Mouse (Mus musculus) retina, postnatal 7 days (tissue): ENCODE measurements around the gene Fcnb.

Experiments
- DNase-seq: peaks from one replicate; pipeline ENCODE4 v3.0.0-alpha.2; 2012; ENCODE audit warnings: low read depth, low spot score

Gene Fcnb

DNA sequence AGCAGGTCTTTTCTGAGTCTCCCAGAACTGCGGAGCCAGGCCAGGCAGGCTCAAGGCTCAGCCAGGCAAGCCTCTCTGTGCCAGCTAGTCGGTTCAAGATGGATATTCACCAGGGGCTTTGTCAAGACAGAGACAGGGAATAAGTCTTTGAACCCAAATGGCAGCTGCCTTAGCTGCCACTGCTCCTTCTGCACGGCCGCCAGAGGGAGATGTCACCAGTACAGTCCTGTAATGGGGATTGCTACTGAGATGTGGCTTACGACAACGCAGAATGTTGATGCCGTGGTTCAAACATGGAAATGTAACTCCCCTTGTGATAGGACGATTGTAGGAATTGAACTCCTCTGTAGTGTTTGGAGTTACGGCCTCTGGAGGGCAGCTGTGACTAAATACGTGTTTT is 1.4 kb upstream of the Fcnb start:
- no peak for DNase-seq

DNA sequence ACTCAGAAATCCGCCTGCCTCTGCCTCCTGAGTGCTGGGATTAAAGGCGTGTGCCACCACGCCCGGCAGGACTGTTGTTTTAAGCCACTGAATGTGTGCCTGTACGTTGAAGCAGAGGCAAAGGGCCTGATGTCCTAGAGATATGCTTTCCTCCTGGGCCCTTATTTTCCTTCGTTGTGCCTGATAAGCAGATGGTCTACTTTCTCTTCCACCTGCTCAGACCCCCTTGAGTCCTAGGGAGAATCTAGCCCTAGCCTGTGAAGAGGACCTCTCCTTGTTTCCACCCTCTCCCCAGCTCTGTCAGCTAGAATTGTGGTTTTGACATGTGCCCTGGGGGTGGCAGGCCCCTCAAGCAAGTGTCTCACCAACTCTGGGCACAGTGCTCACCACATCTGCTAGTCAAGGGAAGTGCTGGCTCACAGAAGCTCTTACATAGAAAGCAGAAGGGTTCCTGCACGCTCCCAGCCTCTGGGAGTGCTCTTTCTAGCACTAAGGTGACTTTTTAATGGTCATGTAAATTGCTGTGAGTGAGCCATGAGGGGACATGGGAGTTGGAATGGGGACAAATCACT is 9.0 kb downstream of the Fcnb start:
- DNase-seq: no peak

DNA sequence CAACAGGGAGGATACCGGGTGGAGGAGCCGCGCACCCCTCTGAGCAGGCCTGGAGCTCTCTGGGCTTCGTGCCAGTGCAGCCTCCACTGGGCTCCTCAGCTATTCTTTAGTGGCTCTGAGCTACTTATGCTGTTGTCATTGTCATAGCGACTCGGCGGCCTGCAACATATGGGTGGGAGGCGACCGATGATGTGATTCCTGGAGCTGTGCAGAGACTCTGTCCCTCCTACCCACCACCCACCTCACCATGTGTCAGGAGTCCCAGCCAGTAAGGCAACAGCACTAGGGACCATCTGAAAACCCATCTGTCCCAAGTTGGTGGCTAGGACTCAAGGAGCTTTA is 16.2 kb downstream of the Fcnb start:
- DNase-seq: peak; percentile 43

DNA sequence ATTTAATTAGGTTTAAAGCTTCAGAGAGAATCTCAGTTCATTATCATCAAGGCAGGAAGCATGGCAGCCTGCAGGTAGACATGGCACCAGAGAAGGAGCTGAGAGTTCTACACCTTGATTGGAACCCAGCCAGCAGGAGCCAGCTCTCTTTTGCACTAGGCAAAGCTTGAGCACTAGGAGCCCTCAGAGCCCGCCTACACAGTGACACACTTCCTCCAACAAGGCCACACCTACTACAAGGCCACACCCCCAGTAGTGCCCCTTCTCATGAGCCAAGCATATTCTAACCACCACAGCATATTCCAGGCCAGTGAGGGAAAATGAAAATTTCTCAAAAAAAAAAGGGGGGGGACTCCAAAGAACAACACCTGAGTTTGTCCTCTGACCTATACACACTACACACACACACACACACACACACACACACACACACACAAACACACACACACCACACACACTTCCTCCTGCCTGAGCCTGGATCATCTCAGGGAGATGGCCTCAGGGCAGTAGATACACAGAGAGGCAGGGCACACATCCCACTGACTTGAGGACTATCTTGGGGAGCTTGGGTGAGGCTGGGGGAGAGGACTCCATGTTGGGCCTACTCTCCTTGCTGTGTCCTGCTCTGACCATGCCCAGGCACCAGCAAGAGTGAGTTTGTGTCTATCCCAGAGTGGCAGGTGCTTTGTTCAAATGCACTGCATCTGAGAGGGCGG is 16.7 kb downstream of the Fcnb start:
- DNase-seq: no peak

DNA sequence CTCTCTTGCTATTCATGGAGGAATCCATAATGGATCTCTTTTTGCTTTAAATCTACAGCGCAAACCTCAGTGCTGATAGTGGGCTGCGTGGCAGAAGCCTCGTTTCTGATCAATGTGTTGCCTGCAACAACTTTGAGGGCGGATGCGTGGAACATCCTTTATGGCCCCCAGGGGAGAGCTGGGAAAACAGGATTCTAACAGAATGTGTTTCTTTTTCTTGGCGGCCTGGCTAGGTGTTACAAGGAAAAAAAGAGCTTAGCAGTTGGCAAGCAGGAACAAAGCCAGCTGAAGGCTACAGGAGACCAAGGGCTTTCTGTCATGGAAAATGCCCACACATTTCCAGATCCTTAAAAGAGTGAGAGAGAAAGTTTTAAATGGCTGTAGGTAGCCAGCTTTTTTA is 17.5 kb downstream of the Fcnb start:
- no peak for DNase-seq

DNA sequence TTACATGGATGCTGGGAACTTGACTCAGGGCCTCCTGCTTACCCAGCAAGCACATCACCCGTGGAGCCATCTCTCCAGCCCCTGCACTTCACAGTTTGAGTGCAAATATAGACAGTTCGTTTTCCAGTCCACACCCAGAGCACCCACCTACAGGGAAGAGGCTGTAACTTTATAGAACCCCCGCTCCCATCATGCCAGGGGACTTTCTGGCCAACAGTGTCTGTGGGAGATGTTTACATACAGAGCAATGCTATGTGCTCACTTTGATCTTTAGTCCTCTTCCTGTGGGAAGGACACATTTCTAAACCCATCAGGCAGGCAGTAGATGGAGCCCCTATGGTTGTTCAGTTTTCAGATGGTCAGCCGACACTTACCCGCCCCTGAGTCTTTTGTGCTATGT is 18.0 kb downstream of the Fcnb start:
- DNase-seq: no peak

DNA sequence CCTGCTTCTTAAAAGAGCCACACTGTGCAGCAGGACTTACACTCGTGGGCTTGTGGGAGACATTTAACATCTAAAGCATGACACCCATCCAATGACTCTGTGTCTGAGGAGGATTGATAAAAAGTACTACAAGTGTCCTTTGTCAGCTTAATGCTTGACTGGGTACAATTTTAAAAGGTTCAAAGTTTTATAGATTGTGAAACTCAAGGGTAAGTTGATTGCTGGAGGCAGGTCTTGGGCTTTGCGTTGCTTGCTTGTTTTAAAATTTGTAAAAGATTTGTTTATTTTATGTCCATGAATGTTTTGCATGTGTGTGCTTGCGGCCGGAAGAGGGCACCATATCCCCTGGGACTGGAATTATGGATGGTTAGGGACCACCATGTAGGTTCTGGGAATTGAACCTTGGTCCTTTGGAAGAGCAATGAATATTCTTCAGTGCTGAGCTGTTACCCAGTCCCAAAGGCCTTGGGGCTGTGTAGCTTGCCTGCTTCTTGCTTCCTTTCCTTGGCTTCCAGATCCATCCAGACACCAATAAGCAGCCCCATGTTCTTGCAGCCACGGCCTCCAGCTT is 19.5 kb downstream of the Fcnb start:
- DNase-seq: no peak

DNA sequence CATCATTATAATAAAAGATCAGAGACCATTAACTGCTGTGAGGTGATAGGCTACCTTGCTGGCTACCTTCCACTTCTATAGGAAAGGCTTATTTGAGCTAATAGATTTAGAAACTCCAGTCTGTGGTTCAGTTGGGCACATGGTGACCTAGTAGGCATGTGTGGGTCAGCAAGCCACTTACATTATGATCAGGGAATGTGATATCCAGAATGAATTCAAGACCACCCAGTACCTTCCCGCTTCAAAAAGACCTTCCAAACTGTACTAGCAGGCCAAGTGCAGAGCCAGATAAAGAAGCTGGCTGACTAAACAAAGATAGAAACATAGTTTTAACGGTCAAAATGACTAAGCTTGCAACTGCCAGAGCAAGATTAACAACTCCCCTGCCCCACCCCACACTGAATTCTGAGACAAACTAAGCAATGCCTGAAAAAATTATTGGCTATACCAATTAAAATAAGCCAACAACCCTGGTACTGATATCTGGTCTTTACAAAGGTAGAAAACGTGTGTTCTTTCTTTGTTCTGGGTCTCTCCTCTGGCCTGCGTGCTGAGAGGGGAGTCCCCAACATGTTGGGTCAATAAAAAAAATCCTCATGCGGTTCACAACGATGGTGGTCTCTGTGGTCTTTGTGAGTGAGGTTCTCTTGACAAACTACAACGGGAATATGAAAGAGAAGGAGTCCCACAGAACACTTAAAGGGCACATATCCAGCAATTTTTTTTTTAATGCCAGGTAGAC is 20.2 kb downstream of the Fcnb start:
- no peak for DNase-seq

DNA sequence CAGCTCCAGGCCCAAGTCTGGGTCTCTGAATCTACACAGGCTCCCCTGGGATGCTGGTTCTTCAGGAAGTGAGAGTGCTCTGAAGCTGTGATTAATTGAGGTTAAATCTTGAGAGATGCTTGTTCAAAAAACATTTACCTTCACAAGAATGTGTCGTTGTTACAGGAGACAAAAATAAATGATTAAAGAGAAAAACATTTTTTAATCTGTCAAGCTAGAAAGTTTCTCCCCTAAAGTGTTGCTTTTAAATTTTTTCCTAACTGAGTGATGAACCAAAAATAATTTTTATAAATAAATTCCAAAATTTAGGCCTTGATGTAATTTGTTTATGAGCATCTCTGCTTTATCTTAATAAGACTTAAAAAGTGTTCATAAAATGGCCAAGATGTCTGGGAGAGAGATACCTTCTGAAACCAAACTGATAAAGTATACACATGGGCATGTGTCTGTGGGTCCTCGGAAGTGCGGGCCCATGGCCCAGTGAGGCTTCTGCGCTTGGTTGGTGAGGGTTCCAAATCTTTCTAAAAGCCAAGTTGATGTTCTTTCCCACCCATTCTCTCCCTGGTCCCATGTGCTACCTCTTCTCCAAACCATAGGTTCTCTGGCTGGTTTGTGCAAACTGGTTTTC is 20.9 kb downstream of the Fcnb start:
- no peak for DNase-seq

DNA sequence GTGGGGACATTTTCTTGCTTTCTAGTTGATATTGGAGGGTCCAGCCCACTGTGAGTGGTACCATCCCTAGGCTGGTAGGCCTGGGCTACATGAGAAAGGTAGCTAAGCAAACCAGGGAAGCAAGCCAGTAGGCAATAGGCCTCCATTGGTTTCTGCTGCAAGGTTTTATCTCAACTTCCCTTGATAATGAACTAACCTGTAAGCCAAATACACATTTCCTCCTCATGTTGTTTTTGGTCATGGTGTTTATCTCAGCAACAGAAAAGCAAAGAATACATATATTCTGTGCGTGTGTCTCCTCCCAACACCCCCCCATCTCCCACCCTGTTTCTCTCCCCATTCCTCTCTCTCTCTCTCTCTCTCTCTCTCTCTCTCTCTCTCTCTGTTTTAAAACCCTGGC is 24.8 kb downstream of the Fcnb start:
- no peak for DNase-seq

DNA sequence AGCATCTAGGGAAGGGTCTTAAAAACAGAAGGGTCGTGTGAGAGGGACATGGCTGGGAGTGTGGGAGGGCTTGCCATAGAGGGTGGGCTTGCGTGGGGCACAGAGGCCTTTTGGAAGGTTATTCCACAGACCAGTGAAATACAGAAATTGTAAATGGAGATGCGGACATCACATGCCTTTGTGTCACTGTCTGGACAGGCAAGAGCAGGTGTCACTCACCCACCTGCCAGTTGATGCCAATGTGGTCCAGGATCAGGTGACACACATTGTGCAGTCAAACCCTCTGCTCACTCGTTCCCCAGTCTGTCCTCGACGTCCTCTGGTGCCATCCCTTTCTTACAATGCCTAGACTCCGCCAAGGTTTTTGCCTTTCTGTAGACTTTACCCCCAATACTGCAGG is 37.6 kb downstream of the Fcnb start:
- no peak for DNase-seq

DNA sequence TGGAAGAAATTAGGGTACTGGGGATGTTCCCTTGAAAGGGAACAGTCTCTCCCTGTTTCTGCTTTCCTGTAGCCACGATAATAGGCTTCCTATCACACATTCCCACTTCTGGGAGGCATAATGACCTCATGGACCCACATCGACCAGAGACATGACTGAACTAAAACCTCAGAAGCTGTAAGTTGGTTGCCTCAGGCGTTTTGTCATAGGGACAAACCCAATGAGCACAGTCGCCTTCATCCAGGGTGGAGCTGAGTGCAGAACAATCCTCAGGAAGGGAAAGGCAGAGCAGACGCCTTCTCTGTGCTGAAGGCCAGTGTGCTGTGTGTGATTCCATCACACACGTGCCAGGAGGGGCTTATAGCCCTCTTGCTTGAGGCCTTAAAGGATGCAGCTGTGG is 38.4 kb downstream of the Fcnb start:
- no peak for DNase-seq

DNA sequence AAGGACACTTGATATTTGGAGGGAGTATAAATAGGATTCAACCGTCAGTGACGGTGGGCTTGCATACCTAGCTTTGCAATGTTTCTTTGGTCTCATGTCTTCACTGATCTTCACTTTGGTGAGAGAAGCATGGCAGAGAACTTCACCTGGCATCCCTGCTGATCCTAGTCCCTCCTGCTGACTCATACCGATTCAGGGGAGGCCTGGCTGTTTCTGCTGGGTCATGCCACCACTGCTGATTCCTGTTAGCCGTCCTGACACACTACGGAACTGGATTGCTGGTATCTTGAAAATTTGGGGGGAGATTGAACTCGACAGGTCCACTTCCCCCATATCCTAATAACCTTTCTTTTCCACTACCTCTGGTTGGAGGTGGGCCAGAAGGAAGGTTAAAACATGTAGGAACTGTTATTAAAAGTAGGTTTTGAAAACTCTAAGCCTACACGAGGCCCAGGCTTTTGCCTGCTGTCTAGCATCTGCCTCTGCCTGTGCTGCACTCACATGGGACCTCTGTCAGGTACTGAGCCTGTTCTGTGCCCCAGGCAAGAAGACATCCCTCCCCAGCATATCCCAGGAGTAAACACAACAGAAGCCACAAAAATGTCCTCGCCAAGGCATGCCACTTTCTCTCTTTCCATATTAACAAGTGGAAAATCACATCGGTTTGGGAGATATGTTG is 39.6 kb downstream of the Fcnb start:
- DNase-seq: no peak

DNA sequence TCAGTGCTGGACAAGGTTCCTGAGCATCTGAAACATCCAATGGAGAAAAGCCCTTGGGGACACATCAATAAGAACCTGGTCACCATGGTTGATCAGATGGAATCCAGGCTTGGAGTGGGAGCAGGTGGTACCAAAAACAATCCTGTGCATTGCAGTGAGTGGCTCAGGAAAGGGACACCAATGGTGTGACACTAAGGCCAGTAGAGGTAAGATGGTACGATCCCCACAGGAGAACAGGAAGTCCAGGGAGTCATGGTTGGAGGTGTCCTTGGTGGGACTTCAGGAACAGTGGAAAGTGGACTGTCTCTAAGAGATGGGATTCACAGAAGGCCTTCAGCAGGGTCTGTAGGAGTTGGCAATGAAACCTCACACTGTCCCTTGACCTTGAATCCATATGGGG is 44.2 kb downstream of the Fcnb start:
- no peak for DNase-seq

DNA sequence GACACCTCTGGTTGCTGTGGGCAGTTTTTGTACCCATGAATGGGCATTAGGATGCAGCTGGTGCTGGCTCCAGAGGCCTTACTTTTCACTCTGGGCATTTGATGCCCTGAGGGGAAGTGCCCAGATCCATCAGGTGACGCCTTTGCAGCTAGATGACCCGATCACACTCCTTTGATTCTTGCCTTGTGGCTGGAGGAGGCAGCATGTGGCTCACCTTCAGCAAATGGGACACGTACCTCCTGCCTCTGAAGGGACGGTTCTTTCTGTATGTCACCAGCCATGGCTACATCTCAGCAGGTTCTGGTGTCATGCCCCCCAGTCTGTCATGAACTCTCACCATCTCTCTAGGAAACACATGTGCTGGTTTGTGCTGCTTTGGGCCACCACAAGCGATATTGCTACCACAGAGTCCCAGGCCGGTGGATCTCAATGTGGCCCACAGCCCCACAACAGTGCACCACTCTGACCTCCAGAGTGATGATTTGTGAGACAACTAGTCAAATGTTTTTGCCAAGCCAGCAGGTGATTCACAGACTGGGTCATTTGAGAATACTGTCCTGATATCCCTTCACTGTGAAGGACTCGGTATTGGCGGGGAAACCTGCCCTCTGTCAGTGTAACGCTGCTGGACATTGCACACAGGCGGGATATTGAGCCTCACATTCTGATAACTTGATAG is 44.9 kb downstream of the Fcnb start:
- DNase-seq: no peak

DNA sequence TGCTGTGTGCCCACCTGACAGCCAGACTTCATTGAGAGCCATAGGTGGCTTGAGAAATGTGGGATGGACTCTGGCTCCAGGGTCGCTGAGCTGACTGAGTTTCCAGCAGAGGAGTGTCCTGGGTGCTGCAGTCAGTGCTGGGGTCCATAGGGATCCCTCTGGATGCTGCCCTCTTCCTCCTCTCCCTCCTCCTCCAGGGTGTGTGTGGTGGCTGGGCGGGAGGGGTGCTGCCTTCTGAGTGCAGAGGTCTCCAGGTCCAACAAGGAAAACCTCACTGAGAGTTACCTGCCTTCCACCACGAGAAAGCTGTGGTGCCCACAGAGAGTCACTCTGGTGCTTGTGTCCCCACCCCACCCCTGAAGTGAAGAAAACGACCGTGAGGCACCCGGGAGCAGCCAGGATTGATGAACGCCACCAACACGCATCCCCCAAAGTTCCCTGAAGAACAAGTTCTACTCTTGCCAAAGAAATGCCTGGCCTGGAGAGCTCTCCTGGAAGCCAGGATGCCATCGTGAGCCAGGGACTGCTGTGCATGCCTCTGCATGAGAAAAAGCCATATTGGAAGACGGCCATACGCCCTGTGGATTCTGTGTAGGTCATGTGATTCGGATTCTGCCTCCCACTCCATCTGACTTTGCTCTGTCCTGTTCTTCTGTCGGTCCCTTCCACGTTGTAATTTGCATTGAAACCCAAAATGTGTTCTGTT is 46.1 kb downstream of the Fcnb start:
- no peak for DNase-seq

DNA sequence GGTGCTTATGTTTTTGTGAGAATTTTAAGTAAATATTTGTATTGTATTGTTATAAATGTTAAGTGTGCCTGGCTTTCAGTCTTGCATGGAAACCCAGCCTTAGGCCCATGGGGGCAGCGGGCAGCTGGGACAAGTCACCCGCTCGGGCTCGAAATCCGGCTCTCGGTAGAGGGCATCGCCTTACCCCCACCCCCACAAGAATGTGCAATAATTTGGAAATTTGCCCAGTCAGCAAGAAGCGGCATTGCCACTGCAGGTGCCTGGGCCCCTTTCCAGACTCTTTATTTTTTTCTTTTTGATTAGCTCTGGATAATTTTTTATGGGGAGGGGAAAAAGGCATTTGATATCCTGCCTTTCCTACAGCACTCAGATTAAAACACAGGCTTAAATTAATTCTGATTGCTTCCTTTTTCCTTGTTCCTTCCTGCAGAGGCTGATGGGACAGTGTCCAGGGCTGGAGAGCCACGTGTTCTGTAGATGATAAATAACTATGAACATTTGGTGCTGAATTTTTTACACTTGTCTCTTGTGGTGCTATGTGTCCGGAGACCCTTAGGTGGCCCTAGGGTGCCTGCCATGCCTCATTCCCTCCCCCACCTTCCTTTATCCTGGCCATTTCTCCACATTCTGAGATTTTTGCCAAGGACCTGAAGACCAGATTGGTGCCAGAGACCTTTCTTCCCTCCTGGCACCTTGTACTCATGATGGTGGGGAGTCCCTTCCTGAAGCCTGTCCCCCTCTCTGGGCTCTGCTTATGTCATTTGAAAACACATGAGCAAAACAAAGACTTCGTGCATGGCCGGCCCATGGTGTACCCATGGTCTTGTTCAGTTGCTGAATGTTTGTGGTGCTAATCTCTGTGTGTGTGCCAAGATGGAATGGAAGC is 46.9 kb downstream of the Fcnb start:
- no peak for DNase-seq

DNA sequence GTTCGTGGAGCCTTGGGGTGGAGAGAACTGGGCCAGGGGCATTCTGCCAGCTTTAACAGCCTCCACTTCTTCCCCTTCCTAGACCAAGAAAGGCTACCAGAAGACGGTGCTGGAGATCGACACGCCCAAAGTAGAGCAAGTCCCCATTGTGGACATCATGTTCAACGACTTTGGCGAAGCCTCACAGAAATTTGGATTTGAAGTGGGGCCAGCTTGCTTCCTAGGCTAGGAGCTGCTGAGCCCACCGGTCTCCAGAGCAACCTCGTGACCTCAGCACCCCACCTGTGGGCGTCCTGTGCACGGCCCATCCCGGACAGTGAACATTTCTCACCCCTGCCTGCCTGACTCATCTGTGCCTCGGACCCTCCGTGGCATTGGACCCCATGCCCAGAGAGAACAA is 47.9 kb downstream of the Fcnb start:
- DNase-seq: no peak

DNA sequence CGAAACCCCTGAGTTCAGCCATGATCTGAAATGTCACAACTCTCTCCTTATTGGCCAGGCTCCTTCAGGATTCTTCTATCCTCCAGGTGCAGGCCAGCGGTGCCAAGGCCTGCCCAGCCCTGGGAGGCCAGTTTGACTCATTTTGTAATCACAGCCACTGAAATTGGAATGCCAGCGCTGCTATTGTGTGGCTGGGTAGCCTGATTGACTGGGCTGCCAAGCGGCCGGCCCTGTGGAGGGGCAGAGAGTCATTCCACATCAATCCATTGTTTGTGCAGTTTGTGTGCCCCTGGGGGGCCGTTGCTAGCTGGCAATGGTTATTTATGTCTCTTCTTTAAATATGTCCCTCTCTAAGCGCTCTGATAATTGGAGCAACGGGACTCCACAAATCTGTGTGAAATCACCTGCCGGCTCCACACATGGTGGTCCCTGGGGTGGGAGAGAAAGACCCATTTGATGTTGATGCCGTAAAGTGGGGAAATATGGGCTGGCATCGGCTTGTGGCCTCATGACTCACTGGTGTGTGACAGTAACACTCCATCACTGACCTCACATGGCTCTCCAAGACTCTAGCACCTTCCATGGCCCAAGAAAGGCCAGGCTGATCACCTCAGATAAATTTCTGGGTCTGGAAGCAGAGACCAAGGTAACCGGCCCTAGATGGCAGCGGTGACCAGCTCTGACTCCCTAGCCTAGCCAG is 50.5 kb downstream of the Fcnb start:
- no peak for DNase-seq
